Mouse (Mus musculus): Measurements from ENCODE around the gene Sp3.
"Not testable (repeated sequence)": the region's sequence is repeated elsewhere in the genome, so short reads cannot be mapped to it uniquely, and the experiment has no call there.

Sp3 gene

DNA sequence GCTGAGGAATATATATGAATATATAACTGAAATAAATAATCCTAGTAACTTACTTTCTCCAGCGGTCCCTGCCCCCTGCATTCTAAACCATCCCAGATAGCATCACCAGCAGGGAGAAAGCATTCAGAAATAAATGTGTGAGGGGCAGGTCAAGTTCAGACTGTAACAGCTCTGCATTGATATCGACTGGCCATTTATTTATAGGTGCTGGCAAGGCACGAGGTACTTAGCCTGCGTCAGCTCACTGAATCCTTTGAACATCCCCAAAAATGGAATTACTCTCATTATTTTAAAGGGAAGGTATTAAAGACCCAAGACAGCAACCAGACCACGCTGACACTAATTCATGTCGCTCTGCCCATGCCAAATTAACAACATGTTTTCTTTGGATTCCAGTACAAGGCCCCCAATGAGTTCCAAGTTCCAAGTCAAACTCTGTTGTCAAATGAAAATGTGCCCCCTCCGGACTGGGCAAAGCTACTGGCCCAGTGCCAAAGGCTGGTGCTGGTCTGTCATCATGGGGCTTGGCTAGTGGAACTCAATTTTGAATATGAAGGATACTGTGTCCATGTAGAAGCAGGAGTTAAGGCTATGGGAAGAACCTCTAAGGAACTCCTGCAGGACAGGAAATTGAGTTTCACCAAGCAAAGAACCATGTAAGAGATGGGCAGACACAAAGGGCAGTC lies 64.9 kb downstream of the Sp3 start:
- peak in 1 of 2 experiments; percentile 52 for DNase-seq

DNA sequence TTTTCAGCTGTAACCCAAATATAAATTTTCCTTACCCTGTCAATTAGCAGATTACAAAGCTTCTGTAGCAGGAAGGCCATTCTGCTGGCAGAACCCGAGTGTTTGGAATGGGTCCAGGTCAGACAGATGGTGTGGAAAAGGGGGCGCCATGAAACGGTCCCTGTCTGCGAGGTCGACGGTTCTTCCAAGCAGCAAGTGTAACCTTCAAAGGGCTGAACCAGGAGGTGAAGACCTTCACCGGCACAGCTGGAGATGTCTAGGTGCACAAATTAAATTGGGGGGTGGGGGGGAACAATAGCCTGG lies 66.8 kb downstream of the Sp3 start:
- peak; percentile 80 to 86 for DNase-seq

DNA sequence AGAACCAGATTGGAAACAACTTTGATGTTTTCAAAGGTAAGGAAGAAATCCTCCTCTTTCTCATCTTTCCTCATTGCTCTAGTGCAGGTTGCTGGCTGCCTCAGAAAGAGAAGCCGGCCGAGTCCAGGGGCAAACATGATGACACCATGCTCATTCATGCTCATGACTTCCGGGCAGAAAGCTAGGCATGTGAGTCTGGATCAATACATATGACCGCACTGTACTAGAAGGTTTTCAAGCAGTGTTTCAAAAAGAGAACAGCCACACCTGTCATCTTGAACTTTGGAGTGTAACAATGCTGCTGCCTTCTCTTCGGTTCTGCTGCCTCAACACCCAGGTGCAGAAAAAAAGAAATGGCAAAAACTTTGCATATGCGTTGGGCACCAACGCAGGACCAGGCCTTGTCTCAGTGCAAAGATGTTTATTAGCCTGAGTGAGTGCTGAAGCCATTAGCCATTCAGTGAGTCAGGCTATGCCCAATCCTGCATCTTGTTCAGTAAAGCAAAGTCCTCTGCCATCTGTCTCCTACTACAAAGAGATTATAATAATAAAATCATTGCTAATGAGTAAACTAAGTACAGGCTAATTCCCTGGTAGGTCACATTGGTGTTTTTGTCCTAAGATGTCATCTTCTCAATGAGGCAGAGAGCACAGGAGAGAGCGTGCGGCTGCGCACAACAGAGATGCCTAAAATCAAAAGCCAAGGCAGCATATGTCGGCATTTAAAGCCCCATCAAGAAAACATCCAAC lies 67.4 kb downstream of the Sp3 start:
- DNase-seq, result no peak

DNA sequence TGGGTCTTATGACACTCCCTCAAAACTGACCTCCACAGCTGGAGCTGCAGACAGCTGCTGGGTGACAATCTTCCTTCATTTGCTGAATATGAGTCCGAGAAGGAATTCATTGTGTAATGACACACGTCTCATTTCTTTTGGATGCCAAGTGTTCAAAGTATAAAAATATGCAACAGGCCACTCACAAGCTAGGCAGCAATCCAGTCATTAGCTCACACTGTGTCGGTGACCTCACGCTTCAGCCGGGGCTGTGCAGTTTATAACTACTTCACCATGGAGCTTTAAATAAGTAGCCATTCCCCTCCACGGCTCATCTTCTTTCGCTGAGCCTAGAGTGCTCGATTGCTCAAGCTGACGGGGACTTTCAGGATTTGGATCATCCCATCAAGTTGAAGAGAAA lies 68.7 kb downstream of the Sp3 start:
- no peak for DNase-seq

DNA sequence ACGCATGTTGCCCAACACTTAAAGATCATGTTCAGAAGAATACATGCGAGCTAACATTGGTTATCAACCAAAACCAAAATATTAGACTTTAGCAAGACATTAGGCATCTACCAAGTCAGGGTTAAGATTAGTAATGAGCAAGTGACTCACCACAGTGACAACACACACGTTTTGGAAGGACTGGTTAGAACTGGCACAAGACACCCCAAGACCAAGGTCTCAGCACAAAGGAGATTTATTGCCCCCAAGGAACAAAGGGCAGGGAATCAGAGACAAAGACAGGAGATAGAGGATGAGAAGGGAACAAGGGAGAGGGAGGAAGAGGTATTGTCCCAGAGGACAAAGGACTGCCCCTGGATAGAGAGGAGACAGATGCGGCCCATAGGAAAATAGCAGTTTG lies 71.2 kb downstream of the Sp3 start:
- no peak for DNase-seq

DNA sequence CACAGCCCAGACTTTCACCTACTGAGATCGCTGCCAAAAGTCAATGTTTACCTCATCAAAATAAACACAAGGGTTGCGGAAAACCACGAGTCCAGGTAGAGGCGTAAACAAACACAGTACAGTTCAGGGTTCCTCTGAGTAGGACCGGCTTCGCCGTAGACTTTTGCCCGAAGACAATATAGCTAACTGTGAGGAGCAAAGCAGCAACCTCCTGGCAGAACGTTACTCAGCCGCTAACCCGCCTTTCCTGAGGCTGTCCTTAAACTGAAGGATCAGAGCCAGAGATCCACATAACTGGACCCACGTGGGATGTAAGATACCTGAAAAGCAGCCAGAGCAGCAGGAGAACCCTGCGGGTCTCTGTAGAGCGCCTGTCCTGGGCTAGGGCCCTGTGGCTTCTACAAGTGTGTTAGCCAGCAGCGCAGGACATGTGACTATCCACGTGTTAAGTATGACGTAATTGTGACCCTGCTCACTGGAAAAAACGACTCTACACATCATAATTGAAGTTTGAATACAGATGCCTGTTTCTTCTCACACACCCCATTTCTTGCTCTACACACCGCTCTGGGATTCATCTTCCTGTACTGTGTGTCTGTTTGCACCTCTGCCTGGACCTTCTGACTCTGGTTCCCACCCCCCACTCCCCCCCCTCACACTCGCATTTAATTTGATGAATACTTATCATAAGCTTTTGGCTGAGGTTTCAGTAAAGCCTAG lies 71.9 kb downstream of the Sp3 start:
- peak; percentile 20 to 34 for DNase-seq

DNA sequence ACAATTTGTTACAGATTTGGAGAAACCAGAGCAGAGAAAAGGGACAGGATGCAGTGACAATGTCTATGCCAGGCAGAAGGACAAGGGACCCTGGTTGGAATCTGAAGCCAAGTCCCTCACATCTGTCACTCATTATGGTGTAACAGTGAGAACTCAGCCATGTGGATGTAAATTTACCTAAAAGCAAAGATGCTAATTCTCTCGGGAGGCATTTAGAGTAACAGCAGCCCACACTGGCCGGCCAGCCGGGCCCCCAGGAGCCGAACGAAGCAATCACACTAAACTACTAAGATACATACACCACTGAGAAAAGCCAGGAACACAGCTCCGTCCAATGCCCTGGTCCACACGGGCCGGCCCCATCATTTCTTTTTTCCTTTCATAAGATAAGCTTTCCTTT lies 73.5 kb downstream of the Sp3 start:
- no peak for DNase-seq

DNA sequence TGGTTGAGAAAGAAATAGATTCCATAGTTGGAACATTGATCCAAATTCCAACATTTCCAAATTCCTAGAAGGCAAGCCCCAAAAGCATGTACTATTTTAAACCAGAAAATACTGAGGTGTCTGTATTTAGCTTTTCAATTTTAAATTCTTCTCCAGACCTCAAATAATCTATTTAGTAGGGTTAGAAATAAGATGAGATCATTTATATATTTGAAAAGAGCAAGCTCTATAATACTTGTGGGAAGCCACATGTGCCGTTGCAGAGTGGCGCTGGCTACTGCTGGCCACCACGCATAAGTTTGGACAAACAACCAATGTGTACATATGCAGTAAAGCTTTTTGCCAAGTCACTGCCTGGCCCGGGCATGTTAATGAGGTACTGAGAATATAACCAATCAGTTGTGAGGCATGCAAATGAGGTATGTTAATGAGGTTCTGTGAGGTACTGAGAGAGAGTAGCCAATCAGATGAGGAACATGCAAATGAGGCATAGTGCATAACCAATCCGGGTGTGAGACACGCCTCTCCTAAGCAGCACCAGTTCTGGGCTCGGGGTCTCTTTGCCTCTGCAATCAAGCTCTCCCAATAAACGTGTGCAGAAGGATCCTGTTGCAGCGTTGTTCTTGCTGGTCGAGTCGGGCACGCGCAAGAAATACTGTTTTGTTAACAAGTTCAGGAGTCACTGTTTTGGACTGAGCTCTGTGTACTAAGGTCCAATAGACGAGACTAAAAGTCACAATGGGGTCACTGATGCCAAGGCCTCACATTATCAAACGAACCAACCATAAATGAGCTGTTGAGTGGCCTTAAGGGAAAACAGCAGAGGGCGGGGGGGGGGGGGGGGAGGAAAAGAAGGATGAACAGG lies 77.2 kb downstream of the Sp3 start:
- DNase-seq, result not testable (repeated sequence)

DNA sequence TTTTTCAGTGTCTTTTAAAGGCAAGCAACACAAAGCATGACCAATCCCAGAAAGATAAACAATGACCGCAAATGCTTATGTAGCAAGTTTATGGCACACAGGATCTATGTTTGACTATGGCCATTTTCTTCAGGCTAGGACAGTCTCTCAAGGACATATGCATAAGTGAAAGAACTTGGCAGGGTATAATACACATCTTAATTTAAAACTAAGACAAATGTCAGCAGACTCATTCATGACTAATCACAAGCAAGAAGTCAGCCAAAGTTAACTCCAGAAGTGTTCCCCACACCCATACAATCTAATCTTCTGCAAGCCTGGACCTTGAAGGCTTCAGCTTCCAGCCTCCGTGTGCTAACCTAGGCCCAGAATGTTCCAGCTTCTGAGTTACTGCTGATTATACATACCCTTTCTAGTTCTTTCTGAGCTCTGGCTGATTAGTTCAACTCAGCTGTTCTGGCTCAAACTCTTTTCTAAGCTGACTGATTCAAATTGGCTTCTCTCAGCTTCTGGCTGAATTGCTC lies 81.4 kb downstream of the Sp3 start:
- DNase-seq, result no peak

DNA sequence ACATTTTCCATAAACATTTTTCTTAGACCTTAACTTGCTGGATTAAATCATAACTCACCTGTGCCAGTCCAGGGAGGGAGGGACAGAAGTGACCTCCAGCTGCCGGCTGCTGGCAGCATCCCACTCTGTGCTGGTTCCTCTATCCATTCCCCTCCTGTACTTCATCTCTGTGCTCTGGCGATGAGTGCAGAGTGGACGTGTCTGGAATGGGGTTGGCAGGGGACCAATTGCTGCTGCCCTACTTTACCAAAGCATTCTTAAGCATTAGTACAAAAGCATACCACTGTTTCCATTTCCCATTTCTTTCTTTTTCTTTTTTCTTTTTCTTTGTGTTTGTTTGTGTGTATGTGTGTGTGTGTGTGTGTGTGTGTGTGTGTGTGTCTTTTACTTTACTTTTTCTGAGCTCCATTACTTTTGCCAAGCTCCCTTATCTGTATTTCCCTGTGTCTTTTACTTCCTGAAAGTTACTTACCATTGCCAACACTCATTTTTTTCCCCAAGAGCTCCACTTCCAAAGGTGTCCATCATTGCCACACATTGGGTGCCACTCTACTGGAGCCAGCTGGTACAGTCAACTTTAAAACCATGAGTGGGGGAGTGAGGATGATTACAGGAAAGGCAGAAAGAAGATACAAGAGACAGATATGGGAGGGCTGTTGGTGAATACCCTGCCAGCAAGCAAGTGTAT lies 82.0 kb downstream of the Sp3 start:
- DNase-seq, result peak in 1 of 2 experiments; percentile 17

DNA sequence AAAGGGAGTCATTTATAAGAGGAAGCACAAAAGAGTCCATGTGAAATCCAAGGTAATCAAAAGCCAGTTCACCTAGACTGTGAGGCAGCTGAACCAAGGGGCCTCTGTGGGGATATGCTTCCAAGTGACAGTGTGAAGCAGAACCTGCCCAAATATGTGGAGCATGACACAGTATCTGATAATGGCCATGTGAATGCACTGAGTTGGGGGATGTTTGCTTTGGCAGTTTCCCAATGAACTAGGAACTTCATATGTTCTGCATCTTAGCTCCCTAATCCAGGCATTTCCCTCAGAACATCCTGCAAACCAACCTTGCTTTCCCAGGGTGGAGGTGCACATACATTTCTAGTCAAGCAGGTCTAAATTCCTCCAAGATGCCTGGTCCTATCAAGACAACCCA lies 90.4 kb downstream of the Sp3 start:
- DNase-seq, result no peak
